Mouse (Mus musculus): ENCODE measurements at regions not wholly inside any gene's neighbourhood (a gene's known extent, or its start where the extent isn't known, plus 50 kb on each side); places are given as distances from the start of the nearest gene placed in this dataset.

- DNase-seq (ENCODE audit: low spot score in 2 of 2), result no peak
These were observed 191.5 kb upstream of the 9630041A04Rik start for GRCm38 (mm10) chr9:101670111-101670510.

- DNase-seq (ENCODE audit: low spot score in 2 of 2), result no peak
These were observed 211.8 kb upstream of the 9630041A04Rik start for GRCm38 (mm10) chr9:101649816-101650215.

- DNase-seq (ENCODE audit: low spot score in 2 of 2), result no peak
These were observed 220.1 kb upstream of the 9630041A04Rik start for GRCm38 (mm10) chr9:101641524-101641923.

GRCm38 (mm10) chr9:101640598-101640997, 221.0 kb upstream of the 9630041A04Rik start:
- DNase-seq (ENCODE audit: low spot score in 2 of 2), result no peak

- no peak for DNase-seq (ENCODE audit: low spot score in 2 of 2)
These were observed 245.4 kb upstream of the 9630041A04Rik start for GRCm38 (mm10) chr9:101616261-101616660.

GRCm38 (mm10) chr9:101615176-101615575, 246.5 kb upstream of the 9630041A04Rik start:
- DNase-seq (ENCODE audit: low spot score in 2 of 2), result no peak

GRCm38 (mm10) chr9:101613933-101614332, 247.7 kb upstream of the 9630041A04Rik start:
- no peak for DNase-seq (ENCODE audit: low spot score in 2 of 2)

GRCm38 (mm10) chr9:101613471-101613870, 248.2 kb upstream of the 9630041A04Rik start:
- no peak for DNase-seq (ENCODE audit: low spot score in 2 of 2)

- DNase-seq (ENCODE audit: low spot score in 2 of 2), result no peak
These were observed 248.7 kb upstream of the 9630041A04Rik start for GRCm38 (mm10) chr9:101612971-101613370.

- DNase-seq (ENCODE audit: low spot score in 2 of 2), result no peak
These were observed 249.1 kb upstream of the 9630041A04Rik start for GRCm38 (mm10) chr9:101612571-101612970.

GRCm38 (mm10) chr9:101611481-101611880, 250.2 kb upstream of the 9630041A04Rik start:
- no peak for DNase-seq (ENCODE audit: low spot score in 2 of 2)

- no peak for DNase-seq (ENCODE audit: low spot score in 2 of 2)
These were observed 250.7 kb upstream of the 9630041A04Rik start for GRCm38 (mm10) chr9:101610806-101611443.

- DNase-seq (ENCODE audit: low spot score in 2 of 2), result no peak
These were observed 251.3 kb upstream of the 9630041A04Rik start for GRCm38 (mm10) chr9:101610338-101610737.

GRCm38 (mm10) chr9:101602799-101603198, 258.8 kb upstream of the 9630041A04Rik start:
- no peak for DNase-seq (ENCODE audit: low spot score in 2 of 2)

GRCm38 (mm10) chr9:101596898-101597297, 264.7 kb upstream of the 9630041A04Rik start:
- DNase-seq (ENCODE audit: low spot score in 2 of 2), result no peak

GRCm38 (mm10) chr9:101595101-101595650, 266.5 kb upstream of the 9630041A04Rik start:
- DNase-seq (ENCODE audit: low spot score in 2 of 2), result no peak

GRCm38 (mm10) chr9:101592621-101593020, 269.0 kb upstream of the 9630041A04Rik start:
- DNase-seq (ENCODE audit: low spot score in 2 of 2), result no peak

- no peak for DNase-seq (ENCODE audit: low spot score in 2 of 2)
These were observed 270.0 kb upstream of the 9630041A04Rik start for GRCm38 (mm10) chr9:101591681-101592080.

- no peak for DNase-seq (ENCODE audit: low spot score in 2 of 2)
These were observed 271.3 kb upstream of the 9630041A04Rik start for GRCm38 (mm10) chr9:101590310-101590709.

GRCm38 (mm10) chr9:101581064-101581463, 280.6 kb upstream of the 9630041A04Rik start:
- DNase-seq (ENCODE audit: low spot score in 2 of 2), result no peak

GRCm38 (mm10) chr9:101570714-101571113, 290.9 kb upstream of the 9630041A04Rik start:
- DNase-seq (ENCODE audit: low spot score in 2 of 2), result no peak

GRCm38 (mm10) chr9:101563196-101563595, 298.4 kb upstream of the 9630041A04Rik start:
- DNase-seq (ENCODE audit: low spot score in 2 of 2), result no peak

- no peak for DNase-seq (ENCODE audit: low spot score in 2 of 2)
These were observed 302.3 kb upstream of the 9630041A04Rik start for GRCm38 (mm10) chr9:101559366-101559765.

Measured in thymus, postnatal 10 days (tissue).